Mouse (Mus musculus): ENCODE measurements around the gene Ndufaf2.

Gene Ndufaf2

GRCm38 (mm10) chr13:108039902-108040301 is 118.5 kb downstream of the Ndufaf2 start:
- DNase-seq (ENCODE audit: low spot score in 2 of 2): no peak

- DNase-seq (ENCODE audit: low spot score in 2 of 2): no peak
These were observed 119.0 kb downstream of the Ndufaf2 start for GRCm38 (mm10) chr13:108039375-108039774.

- DNase-seq (ENCODE audit: low spot score in 2 of 2): no peak
These were observed 125.6 kb downstream of the Ndufaf2 start for GRCm38 (mm10) chr13:108032789-108033188.

- no peak for DNase-seq (ENCODE audit: low spot score in 2 of 2)
These were observed 132.6 kb downstream of the Ndufaf2 start for GRCm38 (mm10) chr13:108025802-108026201.

GRCm38 (mm10) chr13:108017349-108017748 is 141.1 kb downstream of the Ndufaf2 start:
- DNase-seq (ENCODE audit: low spot score in 2 of 2): no peak

GRCm38 (mm10) chr13:108015166-108015565 is 143.3 kb downstream of the Ndufaf2 start:
- DNase-seq (ENCODE audit: low spot score in 2 of 2): no peak

GRCm38 (mm10) chr13:108013839-108014238 is 144.6 kb downstream of the Ndufaf2 start:
- no peak for DNase-seq (ENCODE audit: low spot score in 2 of 2)

GRCm38 (mm10) chr13:108013110-108013509 is 145.3 kb downstream of the Ndufaf2 start:
- DNase-seq (ENCODE audit: low spot score in 2 of 2): no peak

- DNase-seq (ENCODE audit: low spot score in 2 of 2): no peak
These were observed 150.6 kb downstream of the Ndufaf2 start for GRCm38 (mm10) chr13:108007861-108008260.

- DNase-seq (ENCODE audit: low spot score in 2 of 2): no peak
These were observed 162.1 kb downstream of the Ndufaf2 start for GRCm38 (mm10) chr13:107996301-107996700.

- DNase-seq (ENCODE audit: low spot score in 2 of 2): no peak
These were observed 163.2 kb downstream of the Ndufaf2 start for GRCm38 (mm10) chr13:107995211-107995610.

GRCm38 (mm10) chr13:107992573-107992972 is 165.8 kb downstream of the Ndufaf2 start:
- DNase-seq (ENCODE audit: low spot score in 2 of 2): no peak

- DNase-seq (ENCODE audit: low spot score in 2 of 2): no peak
These were observed 173.8 kb downstream of the Ndufaf2 start for GRCm38 (mm10) chr13:107984641-107985040.

- DNase-seq (ENCODE audit: low spot score in 2 of 2): no peak
These were observed 174.2 kb downstream of the Ndufaf2 start for GRCm38 (mm10) chr13:107984186-107984585.

GRCm38 (mm10) chr13:107983231-107983847 is 175.1 kb downstream of the Ndufaf2 start:
- DNase-seq (ENCODE audit: low spot score in 2 of 2): no peak

GRCm38 (mm10) chr13:107979461-107979860 is 179.0 kb downstream of the Ndufaf2 start:
- DNase-seq (ENCODE audit: low spot score in 2 of 2): no peak

GRCm38 (mm10) chr13:107976886-107977656 is 181.4 kb downstream of the Ndufaf2 start:
- DNase-seq (ENCODE audit: low spot score in 2 of 2): no peak

- no peak for DNase-seq (ENCODE audit: low spot score in 2 of 2)
These were observed 186.0 kb downstream of the Ndufaf2 start for GRCm38 (mm10) chr13:107972451-107972850.

- no peak for DNase-seq (ENCODE audit: low spot score in 2 of 2)
These were observed 186.6 kb downstream of the Ndufaf2 start for GRCm38 (mm10) chr13:107971868-107972267.

- DNase-seq (ENCODE audit: low spot score in 2 of 2): no peak
These were observed 187.8 kb downstream of the Ndufaf2 start for GRCm38 (mm10) chr13:107970422-107971142.

- no peak for DNase-seq (ENCODE audit: low spot score in 2 of 2)
These were observed 188.4 kb downstream of the Ndufaf2 start for GRCm38 (mm10) chr13:107969961-107970391.

- no peak for DNase-seq (ENCODE audit: low spot score in 2 of 2)
These were observed 193.8 kb downstream of the Ndufaf2 start for GRCm38 (mm10) chr13:107964616-107965015.

GRCm38 (mm10) chr13:107963471-107963870 is 195.0 kb downstream of the Ndufaf2 start:
- DNase-seq (ENCODE audit: low spot score in 2 of 2): no peak

All from urinary bladder, postnatal 36 days (tissue).